In genomic region chr11:98939953-98940641, GRCm38 (mm10) we compare ENCODE assay signal across 8 mouse cellular contexts. TPM values are rescaled to one million over a fixed set of nuclear protein-coding genes. Genes with fewer than 3 reads are reported as not detected.
DNase-seq lines count a peak whose midpoint lies in the region; ATAC-seq lines count a peak whose summit lies in the region.

No protein-coding gene starts in this region.

- WGBS in heart, embryonic 15.5 days, result 39% methylated on average over 11 of the region's 11 CpGs
- 47% methylated on average over 11 of the region's 11 CpGs for WGBS in liver, embryonic 15.5 days (ENCODE audit: insufficient replicate concordance)

- H3K9ac ChIP-seq in heart, embryonic 15.5 days, result peak overlapping the region; percentile 85
- no peak overlapping the region for H3K9ac ChIP-seq in liver, embryonic 15.5 days

- no peaks in the 10 kb centered on the region for H3K9me3 ChIP-seq in heart, embryonic 15.5 days (replicated peaks)
- H3K9me3 ChIP-seq in liver, embryonic 15.5 days (replicated peaks), result no peaks in the 10 kb centered on the region

- H3K4me3 ChIP-seq in heart, embryonic 15.5 days, result peak overlapping the region; percentile 80
- H3K4me3 ChIP-seq in liver, embryonic 15.5 days (replicated peaks), result no peak overlapping the region

- peaks cover 88% of the 10 kb centered on the region for H3K4me1 ChIP-seq in heart, embryonic 15.5 days (replicated peaks)
- peaks cover 92% of the 10 kb centered on the region for H3K4me1 ChIP-seq in liver, embryonic 15.5 days (replicated peaks)

- H3K27me3 ChIP-seq in heart, embryonic 15.5 days, result no peaks in the 10 kb centered on the region
- peaks cover 60% of the 10 kb centered on the region for H3K27me3 ChIP-seq in liver, embryonic 15.5 days

- H3K4me2 ChIP-seq in heart, embryonic 15.5 days, result peak overlapping the region; percentile 83
- H3K4me2 ChIP-seq in liver, embryonic 15.5 days, result peak overlapping the region; percentile 88

- no peak for ATAC-seq in heart, embryonic 15.5 days (replicated peaks; ENCODE audit: insufficient number of reproducible peaks, insufficient read depth, low FRiP score, low read depth)
- ATAC-seq in liver, embryonic 15.5 days (ENCODE audit: insufficient read depth), result no peak

- no peaks in the 10 kb centered on the region for H3K36me3 ChIP-seq in heart, embryonic 15.5 days
- H3K36me3 ChIP-seq in liver, embryonic 15.5 days (replicated peaks), result no peaks in the 10 kb centered on the region

- DNase-seq in heart, adult 11 months, result peak; percentile 95
- DNase-seq in heart, adult 9 months (ENCODE audit: low spot score in 2 of 2), result no peak
- peak; percentile 35 to 50 for DNase-seq in thymus, postnatal 36 days
- no peak for DNase-seq in thymus, postnatal 0 days (ENCODE audit: low spot score)
- peak; percentile 25 for DNase-seq in testis, postnatal 14 days (ENCODE audit: low spot score)
- no peak for DNase-seq in urinary bladder, postnatal 25 days (ENCODE audit: low spot score)

- H3K27ac ChIP-seq in heart, embryonic 15.5 days, result peak overlapping the region; percentile 99
- no peak overlapping the region for H3K27ac ChIP-seq in liver, embryonic 15.5 days (replicated peaks)

RNA-seq across cellular contexts. Expression of gene Rara, which starts 12.5 kb away (rescaled TPM):
- 40.4 and 41.0 TPM in 2 replicates for polyA plus RNA-seq in thymus, postnatal 0 days (2015; fragmentation: Nextera tagmentation; extraction: Ambion mirVana)
- 26.2 and 31.0 TPM in 2 replicates for polyA plus RNA-seq in heart, embryonic 15.5 days (2015; fragmentation: Nextera tagmentation; extraction: Ambion mirVana)
- 4.4 and 4.5 TPM in 2 replicates for polyA plus RNA-seq in liver, embryonic 15.5 days (2015; fragmentation: Nextera tagmentation; extraction: Ambion mirVana)

RNA-seq across cellular contexts. Expression of gene Cdc6, which starts 32.5 kb away (rescaled TPM):
- polyA plus RNA-seq in thymus, postnatal 0 days (2015; fragmentation: Nextera tagmentation; extraction: Ambion mirVana), result 40.6 and 53.2 TPM in 2 replicates
- 14.2 and 20.4 TPM in 2 replicates for polyA plus RNA-seq in heart, embryonic 15.5 days (2015; fragmentation: Nextera tagmentation; extraction: Ambion mirVana)
- polyA plus RNA-seq in liver, embryonic 15.5 days (2015; fragmentation: Nextera tagmentation; extraction: Ambion mirVana), result 54.6 and 58.0 TPM in 2 replicates

RNA-seq across cellular contexts. Expression of gene Gjd3, which starts 42.7 kb away (rescaled TPM):
- 0.27 and 0.51 TPM in 2 replicates for polyA plus RNA-seq in thymus, postnatal 0 days (2015; fragmentation: Nextera tagmentation; extraction: Ambion mirVana)
- polyA plus RNA-seq in heart, embryonic 15.5 days (2015; fragmentation: Nextera tagmentation; extraction: Ambion mirVana), result 3.6 and 4.4 TPM in 2 replicates
- polyA plus RNA-seq in liver, embryonic 15.5 days (2015; fragmentation: Nextera tagmentation; extraction: Ambion mirVana), result not detected in 2 replicates

Comparison
In these comparisons a context has a peak if more than half of its experiments do, and no peak if none do; other contexts are left out.
1. DNase-seq: peak in heart, adult 11 months (single experiment), thymus, postnatal 36 days (2 of 2) and testis, postnatal 14 days (single experiment); none in heart, adult 9 months (0 of 2), thymus, postnatal 0 days (single experiment) and urinary bladder, postnatal 25 days (single experiment).